Mouse (Mus musculus) hindlimb bud, embryonic 11.5 days (tissue): Measurements from ENCODE around the gene Ccs.
"Not testable (repeated sequence)": the region's sequence is repeated elsewhere in the genome, so short reads cannot be mapped to it uniquely, and the experiment has no call there.

Source experiments
- DNase-seq: peaks from one replicate; pipeline ENCODE4 v3.0.0-alpha.2; 2012; ENCODE audit warnings: low read depth, low spot score; ENCODE audit errors: extremely low spot score

Gene Ccs

GRCm38 (mm10) chr19:4839149-4839548 lies at the start of gene Ccs, which contains the start of gene Ccdc87:
Ccs (minus strand) TSS chr19:4839332.
Ccdc87 (plus strand) TSS chr19:4839366.
- peak; percentile 85 for DNase-seq

GRCm38 (mm10) chr19:4883961-4884360 lies 44.8 kb upstream of the Ccs start:
- no peak for DNase-seq

- no peak for DNase-seq
These were observed 40.2 kb upstream of the Ccs start for GRCm38 (mm10) chr19:4879324-4879703.

- DNase-seq = peak; percentile 76
These were observed 39.5 kb upstream of the Ccs start, which contains the start of gene Zdhhc24 for GRCm38 (mm10) chr19:4878405-4879323. Zdhhc24 (plus strand) TSS chr19:4878668.

GRCm38 (mm10) chr19:4877785-4878184 lies 38.7 kb upstream of the Ccs start, which contains the start of gene Actn3:
Actn3 (minus strand) TSS chr19:4877909.
- DNase-seq = no peak

- DNase-seq = no peak
These were observed 37.6 kb upstream of the Ccs start for GRCm38 (mm10) chr19:4876755-4877154.

GRCm38 (mm10) chr19:4876241-4876640 lies 37.1 kb upstream of the Ccs start:
- DNase-seq = no peak

GRCm38 (mm10) chr19:4874613-4875012 lies 35.5 kb upstream of the Ccs start:
- not testable (repeated sequence) for DNase-seq

- no peak for DNase-seq
These were observed 26.0 kb upstream of the Ccs start for GRCm38 (mm10) chr19:4865147-4865546.

- DNase-seq = no peak
These were observed 23.9 kb upstream of the Ccs start for GRCm38 (mm10) chr19:4863048-4863447.

- DNase-seq = no peak
These were observed 19.9 kb upstream of the Ccs start for GRCm38 (mm10) chr19:4859081-4859480.

- DNase-seq = no peak
These were observed 16.8 kb upstream of the Ccs start for GRCm38 (mm10) chr19:4855951-4856350.

- DNase-seq = no peak
These were observed 16.3 kb upstream of the Ccs start for GRCm38 (mm10) chr19:4855470-4855820.

- no peak for DNase-seq
These were observed 15.7 kb upstream of the Ccs start, which contains the start of gene Ctsf for GRCm38 (mm10) chr19:4854552-4855469. Ctsf (plus strand) TSS chr19:4855130.

GRCm38 (mm10) chr19:4850281-4850680 lies 11.1 kb upstream of the Ccs start:
- no peak for DNase-seq

GRCm38 (mm10) chr19:4849800-4850199 lies 10.7 kb upstream of the Ccs start:
- DNase-seq = no peak

- no peak for DNase-seq
These were observed 8.4 kb upstream of the Ccs start for GRCm38 (mm10) chr19:4847490-4847889.

- no peak for DNase-seq
These were observed 6.7 kb upstream of the Ccs start for GRCm38 (mm10) chr19:4845846-4846245.

- DNase-seq = no peak
These were observed 3.5 kb upstream of the Ccs start for GRCm38 (mm10) chr19:4842611-4843010.

- DNase-seq = no peak
These were observed 1.7 kb upstream of the Ccs start for GRCm38 (mm10) chr19:4840848-4841247.

- no peak for DNase-seq
These were observed 499 bp downstream of the Ccs start for GRCm38 (mm10) chr19:4838526-4839140.
